Mouse (Mus musculus) kidney, embryonic 15.5 days (tissue): ENCODE measurements around the gene Mtpn. TPM values are rescaled to one million over a fixed set of nuclear protein-coding genes. Genes with fewer than 3 reads are reported as not detected.

Experiments
- ATAC-seq: fragments of 200-750 bp; cut with Nextera tagmentation; replicated peaks from 2 replicates; pipeline ENCODE4 v1.8.0; 2017; ENCODE audit warnings: moderate TSS enrichment; ENCODE audit not compliant: low FRiP score
- H3K27ac ChIP-seq: fragments of 300-500 bp; sonication (generic); 2 replicates; pipeline ENCODE4 v1.5.1; 2015; ENCODE audit warnings: mild to moderate bottlenecking, inconsistent platforms
- H3K27me3 ChIP-seq: fragments of 300-500 bp; sonication (generic); 2 replicates; pipeline ENCODE4 v1.6.1; 2015; ENCODE audit warnings: inconsistent platforms
- H3K36me3 ChIP-seq: fragments of 300-500 bp; sonication (generic); 2 replicates; pipeline ENCODE4 v1.6.1; 2015; ENCODE audit warnings: inconsistent platforms
- H3K4me1 ChIP-seq: fragments of 300-500 bp; sonication (generic); 2 replicates; pipeline ENCODE4 v1.6.1; 2015; ENCODE audit warnings: inconsistent platforms
- H3K4me2 ChIP-seq: fragments of 300-500 bp; sonication (generic); 2 replicates; pipeline ENCODE4 v1.6.1; 2015; ENCODE audit warnings: moderate library complexity, mild to moderate bottlenecking, inconsistent platforms
- H3K4me3 ChIP-seq: fragments of 300-500 bp; sonication (generic); replicated peaks from 2 replicates; pipeline ENCODE4 v1.5.1; 2015; ENCODE audit warnings: mild to moderate bottlenecking, inconsistent platforms
- H3K9ac ChIP-seq: fragments of 300-500 bp; sonication (generic); 2 replicates; pipeline ENCODE4 v1.6.1; 2015; ENCODE audit warnings: mild to moderate bottlenecking, inconsistent platforms
- H3K9me3 ChIP-seq: fragments of 300-500 bp; sonication (generic); replicated peaks from 2 replicates; pipeline ENCODE4 v1.6.1; 2016; ENCODE audit warnings: inconsistent platforms
- WGBS: fragments of 180-500 bp; shearing (Covaris S2); methylation state at CpG from one replicate; pipeline ENCODE4 v1.1.7; 2015; ENCODE audit warnings: mixed read lengths; 5-methylcytosine and 5-hydroxymethylcytosine counted together
- microRNA-seq: library from miRNA; unstranded; fragments of <30 nt; microRNA quantifications from one replicate; pipeline ENCODE4, GENCODE M21; 2016
- polyA plus RNA-seq: library from polyadenylated mRNA; unstranded; fragments of >200 nt; fragmentation: Nextera tagmentation; extraction: Ambion mirVana; gene quantifications from 2 replicates; pipeline ENCODE4 v1.2.1, GENCODE M21; 2015

The Mtpn gene
- polyA plus RNA-seq, 1 experiment from 2014 or later: 148 TPM

GRCm38 (mm10) chr6:35499978-35500667 is 39.6 kb downstream of the Mtpn start:
- ATAC-seq: no peak
- Histone ChIP-seq H3K27ac (no peak overlapping the region), H3K9ac (no peak overlapping the region), H3K27me3 (no peaks in the 10 kb centered on the region), H3K36me3 (no peaks in the 10 kb centered on the region), H3K4me2 (no peak overlapping the region), H3K4me1 (no peaks in the 10 kb centered on the region), H3K4me3 (no peak overlapping the region), H3K9me3 (no peaks in the 10 kb centered on the region)
- 93% methylated on average over 5 of the region's 5 CpGs for WGBS

GRCm38 (mm10) chr6:35497406-35497805 is 42.3 kb downstream of the Mtpn start:
- no peak for ATAC-seq
- Histone ChIP-seq H3K4me1 (no peaks in the 10 kb centered on the region), H3K4me3 (no peak overlapping the region), H3K27ac (no peak overlapping the region), H3K36me3 (no peaks in the 10 kb centered on the region), H3K9ac (no peak overlapping the region), H3K27me3 (no peaks in the 10 kb centered on the region), H3K4me2 (no peak overlapping the region), H3K9me3 (no peaks in the 10 kb centered on the region)
- WGBS: 92% methylated on average over 4 of the region's 4 CpGs

GRCm38 (mm10) chr6:35493851-35494250 is 45.8 kb downstream of the Mtpn start:
- 80% methylated on average over 6 of the region's 6 CpGs for WGBS
- Histone ChIP-seq H3K36me3 (no peaks in the 10 kb centered on the region), H3K9ac (no peak overlapping the region), H3K4me1 (no peaks in the 10 kb centered on the region), H3K27ac (no peak overlapping the region), H3K4me3 (no peak overlapping the region), H3K9me3 (no peaks in the 10 kb centered on the region), H3K27me3 (no peaks in the 10 kb centered on the region), H3K4me2 (no peak overlapping the region)
- no peak for ATAC-seq

- no peak for ATAC-seq
- WGBS: 76% methylated on average over 5 of the region's 5 CpGs
- no peak overlapping the region for H3K4me3 ChIP-seq
- no peaks in the 10 kb centered on the region for H3K9me3 ChIP-seq
- no peak overlapping the region for H3K9ac ChIP-seq
- H3K36me3 ChIP-seq: no peaks in the 10 kb centered on the region
- H3K27ac ChIP-seq: no peak overlapping the region
- H3K4me1 ChIP-seq: no peaks in the 10 kb centered on the region
- no peak overlapping the region for H3K4me2 ChIP-seq
- H3K27me3 ChIP-seq: no peaks in the 10 kb centered on the region
Measured at GRCm38 (mm10) chr6:35479651-35480335, 59.9 kb downstream of the Mtpn start.

- Histone ChIP-seq H3K9me3 (no peaks in the 10 kb centered on the region), H3K4me3 (no peak overlapping the region), H3K36me3 (no peaks in the 10 kb centered on the region), H3K4me2 (no peak overlapping the region), H3K27me3 (no peaks in the 10 kb centered on the region), H3K4me1 (no peaks in the 10 kb centered on the region), H3K27ac (no peak overlapping the region), H3K9ac (no peak overlapping the region)
- no peak for ATAC-seq
- WGBS: 47% methylated on average over 1 of the region's 1 CpGs
Measured at GRCm38 (mm10) chr6:35476830-35477229, 62.9 kb downstream of the Mtpn start.

GRCm38 (mm10) chr6:35463450-35464395 is 76.0 kb downstream of the Mtpn start:
- H3K4me2 ChIP-seq: no peak overlapping the region
- 84% methylated on average over 5 of the region's 5 CpGs for WGBS
- no peaks in the 10 kb centered on the region for H3K27me3 ChIP-seq
- H3K36me3 ChIP-seq: no peaks in the 10 kb centered on the region
- H3K4me1 ChIP-seq: no peaks in the 10 kb centered on the region
- no peak overlapping the region for H3K9ac ChIP-seq
- no peak overlapping the region for H3K4me3 ChIP-seq
- no peaks in the 10 kb centered on the region for H3K9me3 ChIP-seq
- ATAC-seq: no peak
- H3K27ac ChIP-seq: no peak overlapping the region

- Histone ChIP-seq H3K9ac (no peak overlapping the region), H3K9me3 (no peaks in the 10 kb centered on the region), H3K36me3 (no peaks in the 10 kb centered on the region), H3K27me3 (no peaks in the 10 kb centered on the region), H3K4me2 (no peak overlapping the region), H3K4me3 (no peak overlapping the region), H3K27ac (no peak overlapping the region), H3K4me1 (no peaks in the 10 kb centered on the region)
- WGBS: 92% methylated on average over 1 of the region's 1 CpGs
- no peak for ATAC-seq
Measured at GRCm38 (mm10) chr6:35462484-35462883, 77.2 kb downstream of the Mtpn start.

Small RNA genes lying within 50 kb of the gene (microRNA-seq; reads per million reads assigned to microRNA genes)
- gene Gm23053: not detected

Other genes starting within 250 kb of the Mtpn start
- 0.18 and 0.32 TPM in 2 replicates for gene Slc13a4, start 231.8 kb downstream of the Mtpn start, polyA plus RNA-seq
- 0.23 and 0.47 TPM in 2 replicates for gene Fam180a, start 213.7 kb downstream of the Mtpn start, polyA plus RNA-seq